Mouse (Mus musculus) megakaryocyte, adult 5-6 weeks (primary cell): ENCODE results near the gene Capn15. TPM values are rescaled to one million over a fixed set of nuclear protein-coding genes. Genes with fewer than 3 reads are reported as not detected.

Experiments
- ATAC-seq: 2 replicates; pipeline ENCODE4 v1.8.0; 2016; ENCODE audit warnings: mild to moderate bottlenecking, inconsistent platforms; ENCODE audit not compliant: poor library complexity, severe bottlenecking
- total RNA-seq, 2 experiments: library from RNA; stranded (forward) in 1 of 2; stranded (reverse) in 1 of 2; fragments of 153-499, 151-499 nt in 1 of 2; fragments of 221-1000, 200-1000 nt in 1 of 2; gene quantifications; 2 replicates each; pipeline versions ENCODE4 v1.2.3 to v1.2.4; 2015 to 2017

Gene Capn15
- total RNA-seq, 2 experiments from 2014 or later, result 3.7 to 10.4 TPM

- no peak for ATAC-seq
Observed at GRCm38 (mm10) chr17:25922120-25922519, 63.5 kb downstream of the Capn15 start.

GRCm38 (mm10) chr17:25919786-25920642 is 65.6 kb downstream of the Capn15 start:
- peak; percentile 89 for ATAC-seq

- ATAC-seq, result no peak
Observed at GRCm38 (mm10) chr17:25919144-25919785, 66.3 kb downstream of the Capn15 start, which contains the start of gene Rab40c. TSS of gene Rab40c (minus strand) at chr17:25919727.

DNA sequence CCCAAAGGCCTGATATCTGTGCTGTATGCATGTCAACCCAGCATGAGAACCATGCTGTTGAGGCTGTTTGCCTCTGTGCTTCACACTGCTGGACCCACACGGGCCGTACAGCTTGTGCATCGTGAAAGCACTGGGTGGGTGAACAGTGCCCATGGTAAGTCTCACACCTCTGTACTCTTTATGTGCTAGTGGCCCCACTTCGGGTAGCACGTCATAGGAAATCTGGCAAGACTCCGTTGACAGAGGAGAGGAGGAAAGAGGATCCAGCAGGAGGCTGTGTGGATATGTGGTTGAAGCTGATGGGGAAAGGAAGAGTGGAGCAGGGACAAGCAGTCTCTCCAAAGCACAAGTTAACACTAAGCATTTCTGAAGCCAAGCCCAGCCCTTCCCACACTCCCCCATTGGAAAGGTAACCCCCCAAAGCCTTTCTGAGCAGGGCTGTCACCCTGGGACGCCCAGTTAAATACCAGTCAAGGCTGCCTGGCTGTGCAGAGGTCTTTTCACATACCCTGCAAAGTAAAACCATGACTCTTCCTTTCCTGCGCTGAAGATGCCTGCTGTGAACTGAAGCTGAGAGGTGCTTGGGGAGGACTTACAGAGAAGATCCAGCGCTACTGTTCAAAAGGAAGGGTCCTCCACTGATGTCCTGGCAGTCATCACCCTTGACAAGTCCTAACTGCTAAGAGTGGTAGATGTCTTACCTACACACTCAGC is 67.4 kb downstream of the Capn15 start:
- ATAC-seq, result no peak

DNA sequence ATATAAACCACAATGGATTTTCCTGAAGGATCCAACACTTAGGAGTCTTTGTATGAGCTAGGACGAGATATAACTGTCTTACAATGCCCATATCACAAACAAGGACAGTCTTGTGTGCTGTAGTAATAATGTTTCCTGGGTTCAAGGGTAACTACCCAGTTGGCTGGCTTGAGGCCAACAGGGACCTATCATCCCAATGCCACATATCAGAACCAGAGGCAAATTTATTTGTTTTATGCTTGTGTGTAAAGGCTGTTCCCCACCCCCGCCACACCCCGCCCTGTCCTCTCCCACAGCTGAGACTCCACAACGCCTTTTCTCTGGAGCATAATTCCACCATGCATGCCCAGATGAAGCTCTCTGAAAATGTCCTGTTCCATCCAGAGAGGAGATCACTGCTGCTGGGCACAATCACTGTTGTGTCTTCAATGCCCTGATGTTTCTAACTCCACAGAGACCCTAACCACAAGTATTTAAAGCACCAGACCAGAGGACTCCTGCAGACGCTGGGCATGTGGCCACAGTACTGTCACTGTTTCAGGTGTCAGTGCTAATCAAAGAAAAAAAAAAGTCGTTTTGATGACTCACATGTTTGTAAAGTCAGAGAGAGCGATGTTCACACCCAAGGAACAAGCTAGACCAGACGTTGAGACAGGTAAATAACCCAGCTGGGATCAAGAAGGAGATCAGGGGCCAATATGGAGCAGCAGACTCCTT is 68.5 kb downstream of the Capn15 start:
- no peak for ATAC-seq

DNA sequence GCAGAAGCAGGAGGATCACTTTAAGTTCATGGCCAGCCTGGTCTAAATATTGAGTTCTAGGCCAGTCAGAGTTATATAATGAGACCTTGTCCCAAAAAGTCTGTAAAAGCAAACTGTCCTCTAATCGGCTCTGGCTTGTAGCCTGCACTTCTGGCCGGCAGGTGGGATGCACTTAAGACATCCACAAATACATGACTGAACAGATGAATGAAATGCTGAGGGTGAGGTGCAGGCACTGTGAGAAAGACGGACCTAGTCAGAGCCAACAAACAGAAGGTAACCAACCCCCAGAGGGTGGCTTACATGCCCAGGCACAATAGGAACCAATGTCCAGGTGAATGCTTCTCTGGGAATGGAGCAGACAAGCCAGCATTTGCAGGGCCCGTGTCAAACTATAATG is 71.3 kb downstream of the Capn15 start:
- no peak for ATAC-seq

DNA sequence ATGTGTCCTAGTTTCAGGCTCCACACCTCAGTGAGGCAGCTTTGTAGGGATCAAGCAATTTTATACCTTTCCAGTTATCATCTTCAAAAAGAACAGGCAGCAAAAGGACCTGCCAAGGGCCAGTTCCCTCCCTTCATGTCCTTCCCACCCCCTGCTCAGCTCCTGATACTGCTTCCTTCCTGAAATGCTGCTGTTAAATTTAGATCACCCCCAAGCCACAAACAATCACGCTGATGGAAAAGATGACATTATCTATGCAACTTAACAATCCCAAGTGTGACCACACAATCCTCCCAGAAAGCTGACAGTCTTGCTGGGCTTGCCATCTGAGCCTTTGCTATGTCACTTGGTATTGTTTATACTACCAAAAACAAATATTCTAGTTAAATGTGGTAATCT is 71.7 kb downstream of the Capn15 start:
- ATAC-seq, result 0 out of 2 replicates have a peak, but pooled peaks have one; percentile 10

GRCm38 (mm10) chr17:25913186-25913876 is 72.3 kb downstream of the Capn15 start:
- no peak for ATAC-seq

DNA sequence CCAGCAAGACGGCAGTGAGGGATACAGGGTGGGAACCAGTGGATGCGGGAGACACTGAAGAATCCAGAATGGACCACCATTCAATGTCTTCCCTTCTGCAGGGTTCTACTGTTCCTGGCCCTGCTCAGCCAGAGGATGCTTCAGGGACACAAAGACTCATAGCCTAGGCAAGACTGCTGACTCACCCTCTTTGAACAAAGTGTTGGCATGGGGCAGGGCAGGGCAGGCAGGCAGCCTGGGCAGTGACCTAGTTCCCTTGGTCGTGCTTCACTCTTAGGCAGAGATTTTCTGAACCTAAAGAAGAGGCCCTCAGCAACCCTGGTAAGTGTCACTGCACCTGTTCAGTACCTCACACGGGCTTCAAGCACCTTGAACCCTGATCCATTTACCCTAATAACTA is 73.8 kb downstream of the Capn15 start:
- ATAC-seq, result 0 out of 2 replicates have a peak, but pooled peaks have one; percentile 27

Other genes with a start within 250 kb of the Capn15 start
Only the 30 nearest of the 32 such genes appear.
- 11.6 and 14.5 TPM in 2 replicates for gene Narfl, start 212.0 kb downstream of the Capn15 start, total RNA-seq (2015)
- 12.8 and 28.3 TPM in 2 replicates for gene Narfl, start 212.0 kb downstream of the Capn15 start, total RNA-seq (2017)
- gene Haghl, start 200.1 kb downstream of the Capn15 start, total RNA-seq (2015), result 10.3 and 10.5 TPM in 2 replicates
- 10.7 and 15.9 TPM in 2 replicates for gene Haghl, start 200.1 kb downstream of the Capn15 start, total RNA-seq (2017)
- gene Ccdc78, start 199.2 kb downstream of the Capn15 start, total RNA-seq (2015), result not detected in 2 replicates
- gene Ccdc78, start 199.2 kb downstream of the Capn15 start, total RNA-seq (2017), result 0.16 TPM in 1 of 2 replicates, not detected in the other
- gene Fam173a, start 192.9 kb downstream of the Capn15 start, total RNA-seq (2015), result 69.7 and 85.6 TPM in 2 replicates
- 17.7 and 36.5 TPM in 2 replicates for gene Fam173a, start 192.9 kb downstream of the Capn15 start, total RNA-seq (2017)
- gene AC134908.4, start 190.1 kb downstream of the Capn15 start, total RNA-seq (2015), result 0.69 and 7.2 TPM in 2 replicates
- not detected in 2 replicates for gene AC134908.4, start 190.1 kb downstream of the Capn15 start, total RNA-seq (2017)
- gene Metrn, start 188.7 kb downstream of the Capn15 start, total RNA-seq (2015), result 2.6 and 3.2 TPM in 2 replicates
- gene Metrn, start 188.7 kb downstream of the Capn15 start, total RNA-seq (2017), result 8.3 and 11.2 TPM in 2 replicates
- not detected in 2 replicates for gene Fbxl16, start 176.7 kb downstream of the Capn15 start, total RNA-seq (2015)
- gene Fbxl16, start 176.7 kb downstream of the Capn15 start, total RNA-seq (2017), result not detected in 2 replicates
- 4.6 and 6.9 TPM in 2 replicates for gene Wdr24, start 162.2 kb downstream of the Capn15 start, total RNA-seq (2015)
- gene Wdr24, start 162.2 kb downstream of the Capn15 start, total RNA-seq (2017), result 12.3 and 15.1 TPM in 2 replicates
- gene Jmjd8, start 156.9 kb downstream of the Capn15 start, total RNA-seq (2015), result 6.0 and 7.7 TPM in 2 replicates
- gene Jmjd8, start 156.9 kb downstream of the Capn15 start, total RNA-seq (2017), result 10.6 and 14.4 TPM in 2 replicates
- 48.4 and 54.7 TPM in 2 replicates for gene Stub1, start 152.4 kb downstream of the Capn15 start, total RNA-seq (2015)
- 62.6 and 67.6 TPM in 2 replicates for gene Stub1, start 152.4 kb downstream of the Capn15 start, total RNA-seq (2017)
- gene Rhbdl1, start 148.5 kb downstream of the Capn15 start, total RNA-seq (2015), result 0.98 and 1.4 TPM in 2 replicates
- 0.55 and 0.69 TPM in 2 replicates for gene Rhbdl1, start 148.5 kb downstream of the Capn15 start, total RNA-seq (2017)
- 0.07 TPM in 1 of 2 replicates, not detected in the other for gene Gm20683, start 144.0 kb downstream of the Capn15 start, total RNA-seq (2015)
- 0.33 TPM in 1 of 2 replicates, not detected in the other for gene Gm20683, start 144.0 kb downstream of the Capn15 start, total RNA-seq (2017)
- gene Rhot2, start 140.9 kb downstream of the Capn15 start, total RNA-seq (2015), result 14.0 and 15.6 TPM in 2 replicates
- 13.9 and 30.4 TPM in 2 replicates for gene Rhot2, start 140.9 kb downstream of the Capn15 start, total RNA-seq (2017)
- 17.3 and 19.3 TPM in 2 replicates for gene Wdr90, start 124.3 kb downstream of the Capn15 start, total RNA-seq (2015)
- 7.8 and 9.5 TPM in 2 replicates for gene Wdr90, start 124.3 kb downstream of the Capn15 start, total RNA-seq (2017)
- gene Mcrip2, start 117.0 kb downstream of the Capn15 start, total RNA-seq (2015), result 1.8 and 3.5 TPM in 2 replicates
- 3.1 and 4.1 TPM in 2 replicates for gene Mcrip2, start 117.0 kb downstream of the Capn15 start, total RNA-seq (2017)
- gene Mettl26, start 110.7 kb downstream of the Capn15 start, total RNA-seq (2015), result 18.9 and 20.3 TPM in 2 replicates
- gene Mettl26, start 110.7 kb downstream of the Capn15 start, total RNA-seq (2017), result 3.7 and 6.0 TPM in 2 replicates
- gene Wfikkn1, start 104.9 kb downstream of the Capn15 start, total RNA-seq (2015), result 1.0 and 1.6 TPM in 2 replicates
- 0.04 and 0.15 TPM in 2 replicates for gene Wfikkn1, start 104.9 kb downstream of the Capn15 start, total RNA-seq (2017)
- gene Rab40c, start 66.1 kb downstream of the Capn15 start, total RNA-seq (2015), result 7.9 and 12.8 TPM in 2 replicates
- gene Rab40c, start 66.1 kb downstream of the Capn15 start, total RNA-seq (2017), result 9.1 and 16.1 TPM in 2 replicates
- gene Pigq, start 40.9 kb downstream of the Capn15 start, total RNA-seq (2015), result 44.2 and 45.2 TPM in 2 replicates
- 33.8 and 36.5 TPM in 2 replicates for gene Pigq, start 40.9 kb downstream of the Capn15 start, total RNA-seq (2017)
- gene Nhlrc4, start 40.8 kb downstream of the Capn15 start, total RNA-seq (2015), result not detected in 2 replicates
- gene Nhlrc4, start 40.8 kb downstream of the Capn15 start, total RNA-seq (2017), result not detected in 2 replicates
- gene A930017K11Rik, start 33.2 kb downstream of the Capn15 start, total RNA-seq (2015), result not detected in 2 replicates
- gene A930017K11Rik, start 33.2 kb downstream of the Capn15 start, total RNA-seq (2017), result not detected in 2 replicates
- 0.71 and 1.3 TPM in 2 replicates for gene Rab11fip3, start 83.8 kb upstream of the Capn15 start, total RNA-seq (2015)
- 0.70 and 2.5 TPM in 2 replicates for gene Rab11fip3, start 83.8 kb upstream of the Capn15 start, total RNA-seq (2017)
- gene Decr2, start 104.5 kb upstream of the Capn15 start, total RNA-seq (2015), result 4.8 and 5.0 TPM in 2 replicates
- gene Decr2, start 104.5 kb upstream of the Capn15 start, total RNA-seq (2017), result 11.9 and 13.3 TPM in 2 replicates
- gene Nme4, start 109.8 kb upstream of the Capn15 start, total RNA-seq (2015), result 2.3 and 3.5 TPM in 2 replicates
- 4.2 and 8.2 TPM in 2 replicates for gene Nme4, start 109.8 kb upstream of the Capn15 start, total RNA-seq (2017)
- 13.1 and 20.1 TPM in 2 replicates for gene Tmem8, start 127.5 kb upstream of the Capn15 start, total RNA-seq (2015)
- gene Tmem8, start 127.5 kb upstream of the Capn15 start, total RNA-seq (2017), result 11.6 and 14.8 TPM in 2 replicates
- 74.1 and 78.0 TPM in 2 replicates for gene Mrpl28, start 137.7 kb upstream of the Capn15 start, total RNA-seq (2015)
- 35.1 and 35.4 TPM in 2 replicates for gene Mrpl28, start 137.7 kb upstream of the Capn15 start, total RNA-seq (2017)
- 24.2 and 31.9 TPM in 2 replicates for gene Axin1, start 152.9 kb upstream of the Capn15 start, total RNA-seq (2015)
- 176 and 255 TPM in 2 replicates for gene Axin1, start 152.9 kb upstream of the Capn15 start, total RNA-seq (2017)
- 0.60 and 4.2 TPM in 2 replicates for gene Pdia2, start 213.3 kb upstream of the Capn15 start, total RNA-seq (2015)
- 0.28 and 0.55 TPM in 2 replicates for gene Pdia2, start 213.3 kb upstream of the Capn15 start, total RNA-seq (2017)
- not detected in 2 replicates for gene Rgs11, start 217.2 kb upstream of the Capn15 start, total RNA-seq (2015)
- 0.55 TPM in 1 of 2 replicates, not detected in the other for gene Rgs11, start 217.2 kb upstream of the Capn15 start, total RNA-seq (2017)
- not detected in 2 replicates for gene Arhgdig, start 222.0 kb upstream of the Capn15 start, total RNA-seq (2015)
- not detected in 2 replicates for gene Arhgdig, start 222.0 kb upstream of the Capn15 start, total RNA-seq (2017)